Mouse (Mus musculus): ENCODE results near the gene Ldlrad3.
A peak's percentile ranks its signal among the peaks of the same experiment; 100 is the strongest.

Ldlrad3 gene

GRCm38 (mm10) chr2:102185951-102186561 is at the start of gene Ldlrad3:
Gene Ldlrad3 (minus strand): TSS chr2:102186385.
- peak; percentile 85 for DNase-seq

- no peak for DNase-seq
These were observed 45.3 kb upstream of the Ldlrad3 start for GRCm38 (mm10) chr2:102231470-102231869.

- DNase-seq = no peak
These were observed 42.9 kb upstream of the Ldlrad3 start for GRCm38 (mm10) chr2:102229126-102229525.

- DNase-seq = no peak
These were observed 42.1 kb upstream of the Ldlrad3 start for GRCm38 (mm10) chr2:102228331-102228730.

- DNase-seq = no peak
These were observed 41.7 kb upstream of the Ldlrad3 start for GRCm38 (mm10) chr2:102227839-102228238.

- no peak for DNase-seq
These were observed 40.1 kb upstream of the Ldlrad3 start for GRCm38 (mm10) chr2:102226274-102226673.

- DNase-seq = no peak
These were observed 37.4 kb upstream of the Ldlrad3 start for GRCm38 (mm10) chr2:102223355-102224128.

- DNase-seq = no peak
These were observed 36.6 kb upstream of the Ldlrad3 start for GRCm38 (mm10) chr2:102222749-102223148.

- no peak for DNase-seq
These were observed 30.6 kb upstream of the Ldlrad3 start for GRCm38 (mm10) chr2:102216817-102217216.

- DNase-seq = no peak
These were observed 25.9 kb upstream of the Ldlrad3 start for GRCm38 (mm10) chr2:102212096-102212495.

GRCm38 (mm10) chr2:102205672-102206399 is 19.7 kb upstream of the Ldlrad3 start:
- DNase-seq = no peak

- DNase-seq = no peak
These were observed 17.3 kb upstream of the Ldlrad3 start for GRCm38 (mm10) chr2:102203478-102203877.

- peak; percentile 38 for DNase-seq
These were observed 16.1 kb upstream of the Ldlrad3 start for GRCm38 (mm10) chr2:102202211-102202770.

GRCm38 (mm10) chr2:102201198-102201948 is 15.2 kb upstream of the Ldlrad3 start:
- DNase-seq = peak; percentile 58

GRCm38 (mm10) chr2:102197332-102197731 is 11.1 kb upstream of the Ldlrad3 start:
- DNase-seq = no peak

GRCm38 (mm10) chr2:102196709-102197108 is 10.5 kb upstream of the Ldlrad3 start:
- DNase-seq = no peak

GRCm38 (mm10) chr2:102195494-102195893 is 9.3 kb upstream of the Ldlrad3 start:
- no peak for DNase-seq

- DNase-seq = no peak
These were observed 8.1 kb upstream of the Ldlrad3 start for GRCm38 (mm10) chr2:102194247-102194646.

GRCm38 (mm10) chr2:102192943-102193820 is 7.0 kb upstream of the Ldlrad3 start:
- DNase-seq = peak; percentile 55

- peak; percentile 81 for DNase-seq
These were observed 5.6 kb upstream of the Ldlrad3 start for GRCm38 (mm10) chr2:102191736-102192135.

GRCm38 (mm10) chr2:102190956-102191355 is 4.8 kb upstream of the Ldlrad3 start:
- peak; percentile 42 for DNase-seq

Measured in cerebellum, adult 9-10 months (tissue).